ENCODE assay signal across 25 mouse cellular contexts in genomic region chr9:86922430-86922829, GRCm38 (mm10). TPM values are rescaled to one million over a fixed set of nuclear protein-coding genes. Genes with fewer than 3 reads are reported as not detected.
DNase-seq lines count a peak whose midpoint lies in the region; ATAC-seq lines count a peak whose summit lies in the region.
"Had no signal": no experiment of that assay in that cellular context is flagged by ENCODE, and none has a peak within 500 bp of the region (broad histone marks: within the 10 kb centered on the region; RNA-seq: fewer than 3 reads in every experiment).

No protein-coding gene starts in this region.

- DNase-seq in embryo, embryonic 11 days = peak; percentile 9
- DNase-seq in embryo, embryonic 10.5 days (ENCODE audit: low spot score) = no peak
- peak; percentile 24 for DNase-seq in limb, embryonic 11.5 days (ENCODE audit: low spot score)
- DNase-seq in limb, embryonic 10.5 days (ENCODE audit: low spot score) = no peak
- DNase-seq in forelimb bud, embryonic 11.5 days (ENCODE audit: low read depth, low spot score) = peak; percentile 36
- no peak for DNase-seq in cerebellum, postnatal 36 days
- DNase-seq: adrenal gland, adult 8-10 months; adrenal gland, postnatal 25 days; cerebellum, adult 11-12 months; cerebellum, adult 8-10 months; gastrocnemius, postnatal 10 days; gastrocnemius, postnatal 36 days; heart, adult 2 months; heart, postnatal 14 days; heart, postnatal 4 days had no signal

- H3K27me3 ChIP-seq in limb, embryonic 11.5 days (ENCODE audit: control insufficient read depth, insufficient read depth, low read length) = no peaks in the 10 kb centered on the region
- H3K27me3 ChIP-seq in limb, embryonic 10.5 days (ENCODE audit: low read depth, poor library complexity, severe bottlenecking) = no peaks in the 10 kb centered on the region
- H3K27me3 ChIP-seq: embryonic facial prominence, embryonic 13.5 days; forebrain, embryonic 12.5 days; forebrain, embryonic 15.5 days; heart, embryonic 13.5 days; hindbrain, embryonic 12.5 days; hindbrain, embryonic 15.5 days had no signal

- no peak overlapping the region for H3K4me2 ChIP-seq in limb, embryonic 11.5 days (ENCODE audit: low read depth, severe bottlenecking)
- H3K4me2 ChIP-seq: embryonic facial prominence, embryonic 13.5 days; forebrain, embryonic 12.5 days; forebrain, embryonic 15.5 days; heart, embryonic 13.5 days; hindbrain, embryonic 12.5 days; hindbrain, embryonic 15.5 days had no signal

- WGBS in limb, embryonic 11.5 days = 49% methylated on average over 3 of the region's 3 CpGs
- WGBS in limb, embryonic 10.5 days = 66% methylated on average over 3 of the region's 3 CpGs

- ATAC-seq in limb, embryonic 11.5 days (ENCODE audit: insufficient number of reproducible peaks, low FRiP score, low TSS enrichment, low read depth) = no peak
- ATAC-seq: activated CD4-positive, CD25-positive, alpha-beta regulatory T cell, adult 4 months; forebrain, embryonic 15.5 days had no signal

- H3K4me1 ChIP-seq in limb, embryonic 11.5 days (ENCODE audit: control insufficient read depth, insufficient read depth, low read length) = no peaks in the 10 kb centered on the region
- peaks cover 12% of the 10 kb centered on the region for H3K4me1 ChIP-seq in limb, embryonic 10.5 days
- H3K4me1 ChIP-seq: embryonic facial prominence, embryonic 10.5 days; embryonic facial prominence, embryonic 13.5 days; forebrain, embryonic 12.5 days; forebrain, embryonic 15.5 days; hindbrain, embryonic 12.5 days; hindbrain, embryonic 15.5 days had no signal

- H3K4me3 ChIP-seq in limb, embryonic 11.5 days (ENCODE audit: low read depth, low read length) = no peak overlapping the region
- no peak overlapping the region for H3K4me3 ChIP-seq in limb, embryonic 10.5 days
- H3K4me3 ChIP-seq: embryonic facial prominence, embryonic 10.5 days; embryonic facial prominence, embryonic 13.5 days; erythroblast, embryonic 14.5 days; forebrain, embryonic 12.5 days; forebrain, embryonic 15.5 days; heart, adult 2 months; heart, embryonic 10.5 days; heart, embryonic 13.5 days; hindbrain, embryonic 12.5 days; hindbrain, embryonic 15.5 days had no signal

- no peak overlapping the region for H3K9ac ChIP-seq in limb, embryonic 11.5 days (ENCODE audit: low read length)
- H3K9ac ChIP-seq: embryonic facial prominence, embryonic 13.5 days; forebrain, embryonic 12.5 days; forebrain, embryonic 15.5 days; heart, embryonic 13.5 days; hindbrain, embryonic 12.5 days; hindbrain, embryonic 15.5 days had no signal

- no peak overlapping the region for H3K27ac ChIP-seq in limb, embryonic 11.5 days (replicated peaks; ENCODE audit: low read depth, low read length)
- H3K27ac ChIP-seq in limb, embryonic 10.5 days = no peak overlapping the region
- H3K27ac ChIP-seq: embryonic facial prominence, embryonic 10.5 days; embryonic facial prominence, embryonic 13.5 days; forebrain, embryonic 12.5 days; forebrain, embryonic 15.5 days; heart, adult 2 months; heart, embryonic 10.5 days; heart, embryonic 13.5 days; hindbrain, embryonic 12.5 days; hindbrain, embryonic 15.5 days had no signal

- H3K36me3 ChIP-seq in limb, embryonic 11.5 days (ENCODE audit: control insufficient read depth, insufficient read depth, low read length) = no peaks in the 10 kb centered on the region
- H3K36me3 ChIP-seq in limb, embryonic 10.5 days = no peaks in the 10 kb centered on the region
- H3K36me3 ChIP-seq: embryonic facial prominence, embryonic 10.5 days; embryonic facial prominence, embryonic 13.5 days; forebrain, embryonic 12.5 days; forebrain, embryonic 15.5 days; heart, embryonic 10.5 days; heart, embryonic 13.5 days; hindbrain, embryonic 12.5 days; hindbrain, embryonic 15.5 days had no signal

- H3K9me3 ChIP-seq in limb, embryonic 11.5 days (ENCODE audit: control insufficient read depth, low read length) = no peaks in the 10 kb centered on the region
- no peaks in the 10 kb centered on the region for H3K9me3 ChIP-seq in limb, embryonic 10.5 days (replicated peaks)
- H3K9me3 ChIP-seq: embryonic facial prominence, embryonic 10.5 days; embryonic facial prominence, embryonic 13.5 days; forebrain, embryonic 12.5 days; forebrain, embryonic 15.5 days; heart, embryonic 10.5 days; heart, embryonic 13.5 days; hindbrain, embryonic 12.5 days; hindbrain, embryonic 15.5 days had no signal

RNA-seq across cellular contexts. Expression of gene Snap91, which starts 42.0 kb away (rescaled TPM):
- 3.4 and 3.7 TPM in 2 replicates for polyA plus RNA-seq in limb, embryonic 11.5 days (2014; fragmentation: Nextera tagmentation; extraction: Ambion mirVana)
- polyA plus RNA-seq in limb, embryonic 10.5 days (2016; fragmentation: Nextera tagmentation; extraction: Ambion mirVana) = 3.6 and 4.2 TPM in 2 replicates
- polyA plus RNA-seq: activated CD4-positive, CD25-positive, alpha-beta regulatory T cell, adult 4 months had no signal

Comparison
In these comparisons a context has a peak if more than half of its experiments do, and no peak if none do; other contexts are left out.
1. DNase-seq: peak in embryo, embryonic 11 days (single experiment), limb, embryonic 11.5 days (single experiment) and forelimb bud, embryonic 11.5 days (single experiment); none in embryo, embryonic 10.5 days (single experiment), limb, embryonic 10.5 days (single experiment) and cerebellum, postnatal 36 days (0 of 2).